Mouse (Mus musculus): ENCODE data around the gene Hoxb6.

Hoxb6 gene

GRCm38 (mm10) chr11:96350791-96351190 is 58.5 kb downstream of the Hoxb6 start:
- no peak for DNase-seq (ENCODE audit: low spot score)

Measured in lung, postnatal 25 days (tissue).